Mouse (Mus musculus) kidney, postnatal 14 days (tissue): ENCODE measurements at regions not wholly inside any gene's neighbourhood (a gene's known extent, or its start where the extent isn't known, plus 50 kb on each side); places are given as distances from the start of the nearest gene placed in this dataset.
A peak's percentile ranks its signal among the peaks of the same experiment; 100 is the strongest.

Experiments used
- DNase-seq: peaks from one replicate; pipeline ENCODE4 v3.0.0; 2022; ENCODE audit warnings: mixed read lengths

DNA sequence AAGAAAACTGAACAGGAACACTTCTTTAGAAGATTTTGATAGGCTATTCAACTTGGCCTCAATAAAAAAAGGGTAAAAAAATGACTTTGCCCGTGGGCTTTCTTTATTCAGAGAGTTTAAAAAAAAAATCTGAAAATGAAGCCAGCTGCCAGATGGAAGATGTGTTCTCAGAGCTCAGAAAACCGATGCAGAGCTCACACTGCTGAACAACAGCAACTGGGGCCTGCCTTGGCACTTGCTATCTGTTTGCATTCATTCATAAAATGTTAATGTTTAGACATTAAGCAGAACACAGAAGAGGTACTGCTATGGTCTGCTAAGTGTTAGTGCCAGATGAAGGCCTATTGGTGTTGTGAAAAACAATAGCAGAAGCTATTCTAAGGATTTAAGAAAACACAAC lies 173.8 kb upstream of the Smc2 start:
- no peak for DNase-seq

DNA sequence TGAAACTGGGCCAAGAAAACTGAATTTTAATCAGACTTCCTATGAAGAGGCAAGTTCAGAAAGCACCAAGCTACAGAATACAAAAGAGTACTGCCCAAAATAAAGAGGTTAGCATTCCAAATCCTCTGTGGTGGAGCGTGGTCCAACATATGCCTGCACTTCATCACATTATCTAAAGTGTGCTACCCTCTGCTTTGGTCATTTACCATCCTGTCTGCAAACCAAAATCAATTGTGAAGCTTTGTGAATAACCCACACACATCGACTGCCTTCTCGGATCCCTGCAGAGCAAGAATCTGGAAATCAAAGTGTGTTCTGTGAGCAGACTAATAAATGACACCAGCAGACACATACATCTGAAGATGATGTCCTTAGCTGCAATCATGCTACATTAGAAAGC lies 156.6 kb upstream of the Smc2 start:
- no peak for DNase-seq

DNA sequence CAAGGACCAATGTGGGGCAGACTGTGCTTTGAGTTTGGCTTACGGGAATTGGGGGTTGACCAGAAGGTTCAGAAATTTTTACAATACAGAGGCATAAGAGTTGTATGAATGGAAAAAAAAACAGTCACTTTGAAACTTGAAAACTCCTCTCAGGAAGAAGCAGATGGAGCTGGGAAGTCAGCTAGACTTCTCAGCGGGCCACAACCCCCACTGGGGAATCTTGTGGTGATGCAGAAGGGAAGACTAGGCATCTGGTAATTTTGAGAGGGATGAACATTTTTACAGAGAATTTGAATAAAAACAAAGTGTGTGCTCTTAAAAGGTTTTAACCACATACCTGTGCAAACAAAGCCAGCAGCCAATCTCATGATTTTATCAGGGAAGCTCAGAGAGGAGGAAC lies 154.1 kb upstream of the Smc2 start:
- DNase-seq, result no peak

DNA sequence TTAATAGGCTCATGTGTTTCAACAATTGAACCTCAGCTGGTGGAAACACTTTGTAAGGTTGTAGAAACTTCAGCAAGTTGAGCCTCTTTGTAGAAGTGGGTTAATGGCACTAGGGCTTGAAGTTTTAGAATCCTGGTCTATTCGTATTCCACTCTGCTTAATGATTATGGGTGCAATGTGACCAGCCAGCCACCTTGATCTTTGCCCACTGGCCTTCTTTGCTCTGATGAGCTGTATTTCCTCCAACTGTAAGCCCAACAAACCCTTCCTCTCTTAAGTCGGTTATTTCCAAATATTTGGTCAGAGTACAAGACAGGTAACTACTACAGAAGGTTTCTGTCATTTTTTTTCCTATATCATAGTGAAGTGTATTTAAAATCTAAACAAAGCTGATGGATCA lies 145.4 kb upstream of the Smc2 start:
- DNase-seq, result no peak

DNA sequence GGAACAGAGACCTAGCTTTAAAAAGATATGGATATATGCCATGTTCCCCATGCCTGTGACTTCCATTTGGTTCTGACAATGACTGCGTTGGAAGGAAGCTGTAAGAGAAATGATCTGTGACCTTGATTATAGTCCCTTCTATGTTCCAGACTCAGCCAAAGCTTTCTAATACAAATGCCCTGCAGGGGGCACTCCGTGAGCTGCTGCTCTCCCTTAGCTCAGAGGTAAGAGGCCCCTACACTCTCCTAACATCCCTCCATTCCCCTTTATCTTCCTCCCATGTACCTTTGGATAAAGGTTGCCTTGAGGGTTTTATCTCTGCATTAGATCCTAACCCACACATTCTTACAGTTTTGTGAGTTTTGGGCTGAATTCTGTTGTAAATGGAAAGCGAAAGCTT lies 139.8 kb upstream of the Smc2 start:
- DNase-seq, result no peak

DNA sequence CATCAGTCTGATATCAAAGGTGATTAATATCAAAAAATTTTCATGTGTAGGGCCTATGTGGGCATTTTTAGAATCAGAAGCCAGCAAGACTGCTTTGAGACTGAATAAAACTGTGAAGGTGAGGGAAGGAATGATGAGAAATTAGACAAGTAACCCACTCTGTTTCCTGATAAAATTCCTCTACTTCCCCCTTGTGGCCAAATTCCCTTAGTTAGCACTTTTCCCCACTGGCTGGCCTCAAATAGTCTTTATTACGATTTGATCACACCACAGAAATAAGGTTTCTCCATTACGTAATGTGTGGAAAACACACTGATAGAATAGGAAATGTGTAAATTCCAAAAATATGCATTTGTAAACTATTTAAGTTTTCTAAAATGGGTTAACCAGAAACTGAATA lies 137.4 kb upstream of the Smc2 start:
- no peak for DNase-seq

DNA sequence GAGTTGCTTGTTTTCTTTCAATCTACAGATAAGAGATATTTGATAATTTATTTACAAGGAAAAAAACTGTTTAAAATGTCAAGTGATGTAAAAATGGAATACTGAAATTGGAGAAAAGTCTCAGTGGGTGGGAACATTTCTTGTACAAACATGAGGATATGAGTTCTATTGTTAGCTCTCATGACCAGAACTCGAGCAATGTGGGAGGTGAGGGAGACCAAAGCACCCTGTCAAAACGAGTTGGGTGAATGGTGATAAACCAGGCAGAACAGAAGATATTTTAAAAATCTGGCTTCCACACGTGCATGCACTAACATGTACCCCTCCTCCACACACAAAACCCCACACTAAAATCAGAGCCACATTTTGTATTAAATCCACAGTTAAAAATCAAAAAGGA lies 114.7 kb upstream of the Smc2 start:
- DNase-seq, result no peak

DNA sequence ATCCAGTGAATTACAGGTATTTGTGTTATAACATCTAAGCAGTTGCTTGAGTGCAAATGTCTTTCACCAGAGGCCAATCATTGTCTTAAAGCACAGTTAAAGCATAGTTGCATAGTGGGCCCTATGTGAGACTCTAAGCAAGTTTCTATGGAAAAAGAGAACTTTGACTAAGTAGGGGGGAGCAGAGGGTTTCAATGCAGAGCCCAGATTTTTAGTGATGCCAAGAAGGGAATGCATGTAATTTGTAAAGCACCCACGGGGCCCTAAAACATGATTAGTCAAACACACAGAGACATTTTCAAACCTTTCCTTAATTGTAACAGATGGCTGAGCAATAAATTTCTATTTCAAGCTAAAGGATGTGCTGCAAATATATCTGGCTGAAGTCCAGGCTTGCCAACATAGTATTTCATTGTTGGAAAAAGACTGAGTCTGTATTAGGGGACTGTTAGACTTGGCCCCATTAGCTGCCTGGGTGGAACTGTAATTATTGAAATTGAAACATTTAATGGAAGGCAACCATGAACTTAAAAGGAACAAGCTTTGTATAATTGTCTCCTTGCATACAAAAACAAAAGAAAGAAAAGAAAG lies 107.6 kb upstream of the Smc2 start:
- DNase-seq, result no peak

DNA sequence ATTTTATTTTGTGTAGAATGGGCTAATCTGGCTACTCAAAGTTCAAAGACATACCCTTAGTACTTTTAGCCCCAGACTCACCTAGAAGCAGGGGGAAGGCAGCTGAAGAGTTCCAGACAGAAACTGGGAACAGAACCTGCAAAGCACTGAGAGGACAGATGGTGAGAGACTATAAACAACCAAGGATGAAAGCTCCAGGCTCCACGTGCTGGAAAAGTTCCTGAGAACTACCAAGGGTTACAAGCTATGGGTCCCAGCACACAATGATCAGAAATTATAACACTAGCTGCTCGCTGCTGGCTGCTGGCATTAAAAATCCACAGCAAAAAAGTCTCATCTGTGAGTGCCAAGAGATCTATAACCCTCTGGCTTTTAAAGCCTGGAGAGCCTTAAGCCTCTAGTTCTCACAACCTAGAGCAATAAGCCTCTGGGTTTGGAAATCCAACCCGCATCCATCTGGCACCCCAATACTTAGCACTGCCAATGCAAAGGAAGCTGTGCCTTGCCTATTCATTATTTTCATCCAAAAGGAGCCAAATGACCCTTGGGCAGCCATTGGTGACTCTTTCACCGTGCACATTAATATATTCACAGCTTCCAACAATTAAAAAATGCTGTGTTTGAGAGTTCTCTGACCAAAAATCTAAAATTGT lies 102.6 kb upstream of the Smc2 start:
- DNase-seq, result no peak

DNA sequence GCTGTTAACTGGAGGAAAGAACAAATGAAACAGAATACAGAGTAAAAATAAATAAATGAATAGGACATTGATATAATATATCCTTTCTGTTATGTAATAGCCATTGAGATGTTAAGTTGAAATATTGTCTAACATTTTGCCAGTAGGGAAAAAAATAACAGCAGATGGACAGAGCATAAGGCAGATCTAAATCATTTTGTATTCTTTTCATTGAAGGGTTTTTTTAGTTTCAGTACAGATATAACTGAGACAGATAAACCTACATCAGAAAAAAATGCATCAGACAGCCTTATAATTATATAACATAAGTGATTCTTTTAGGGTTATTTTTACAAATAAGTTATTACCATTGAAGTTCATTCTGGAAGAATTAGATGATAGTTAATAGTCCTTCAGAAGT lies 97.8 kb upstream of the Smc2 start:
- DNase-seq, result no peak

DNA sequence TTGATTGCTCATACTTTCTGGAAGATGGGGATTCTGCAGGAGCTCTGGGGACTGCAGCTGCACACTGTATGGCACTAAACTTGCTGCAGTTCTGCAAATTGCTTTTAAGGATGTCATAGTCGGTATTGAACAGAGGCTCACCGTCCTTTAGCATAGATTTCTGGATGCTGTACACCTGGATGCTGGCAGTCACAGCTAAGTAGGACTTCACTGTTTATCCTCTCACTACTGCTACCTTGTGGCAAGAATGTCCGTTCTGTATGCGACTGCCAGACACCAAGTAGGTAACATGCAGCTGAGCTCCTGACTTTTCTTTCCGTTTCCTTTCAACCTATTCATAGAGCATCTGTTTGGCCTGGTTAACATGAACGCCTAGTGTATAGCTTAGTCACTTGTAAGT lies 77.3 kb upstream of the Smc2 start:
- peak; percentile 3 for DNase-seq

DNA sequence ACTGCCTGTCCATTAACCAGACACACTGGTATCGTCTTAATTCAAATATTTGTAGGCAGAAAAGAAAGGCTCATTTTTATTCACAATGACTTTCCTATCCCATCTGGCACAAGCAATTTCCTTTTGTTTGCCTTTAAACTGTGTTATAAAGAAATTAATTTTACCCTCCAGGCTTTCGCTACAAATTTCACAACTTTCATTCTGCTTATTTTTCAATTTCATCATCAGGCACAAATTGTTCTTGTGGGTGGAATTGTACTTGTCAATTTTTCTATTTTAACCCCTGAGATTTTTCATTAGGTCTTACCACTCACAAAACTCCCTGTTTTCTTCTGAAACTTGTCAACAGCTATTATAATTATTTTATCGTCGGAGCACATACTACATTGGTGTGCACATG lies 73.2 kb upstream of the Smc2 start:
- no peak for DNase-seq

DNA sequence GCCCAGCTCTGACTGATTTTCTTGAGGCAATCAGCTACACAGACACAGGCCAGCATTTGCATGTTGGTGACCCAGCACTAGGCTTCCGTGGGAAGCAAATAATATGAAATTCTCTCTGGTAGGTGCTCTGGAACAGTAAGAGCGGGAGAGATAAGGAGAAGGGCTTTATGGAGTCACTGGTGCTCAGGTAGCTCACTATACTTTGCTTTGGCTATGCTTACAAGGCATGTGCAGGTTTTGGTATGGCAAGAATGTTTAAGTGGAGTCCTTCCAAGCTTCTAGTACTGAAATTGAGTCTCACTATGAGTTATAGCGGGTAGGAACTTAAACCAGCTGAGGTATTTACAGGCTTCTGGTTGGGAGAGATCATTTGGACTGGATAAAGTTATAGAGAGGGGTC lies 70.5 kb upstream of the Smc2 start:
- no peak for DNase-seq
